Mouse (Mus musculus) lung, postnatal 36 days (tissue): ENCODE measurements at regions not wholly inside any gene's neighbourhood (a gene's known extent, or its start where the extent isn't known, plus 50 kb on each side); places are given as distances from the start of the nearest gene placed in this dataset.

Experiments used
- DNase-seq: peaks from one replicate; pipeline ENCODE4 v3.0.0; 2022; ENCODE audit warnings: mixed read lengths

DNA sequence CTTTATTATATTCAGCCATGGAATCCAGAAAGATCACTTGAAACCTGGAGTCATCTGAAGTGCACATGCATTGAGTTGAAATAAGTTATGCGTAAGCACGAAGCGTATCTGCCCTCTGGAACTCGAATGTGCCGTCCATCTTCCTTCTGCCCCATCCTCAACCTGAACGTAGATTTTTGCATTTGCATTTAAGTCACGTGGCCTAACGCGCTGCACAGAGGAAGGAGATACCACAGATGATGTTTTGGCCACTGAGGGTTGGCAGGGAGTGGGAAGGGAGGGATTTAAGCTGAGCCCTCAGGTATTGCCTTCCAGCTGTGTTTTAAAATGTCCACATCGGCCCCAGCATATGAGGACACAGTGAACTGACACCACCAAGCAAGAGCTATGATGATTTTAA, 63.6 kb upstream of the Runx1 start:
- DNase-seq: no peak

DNA sequence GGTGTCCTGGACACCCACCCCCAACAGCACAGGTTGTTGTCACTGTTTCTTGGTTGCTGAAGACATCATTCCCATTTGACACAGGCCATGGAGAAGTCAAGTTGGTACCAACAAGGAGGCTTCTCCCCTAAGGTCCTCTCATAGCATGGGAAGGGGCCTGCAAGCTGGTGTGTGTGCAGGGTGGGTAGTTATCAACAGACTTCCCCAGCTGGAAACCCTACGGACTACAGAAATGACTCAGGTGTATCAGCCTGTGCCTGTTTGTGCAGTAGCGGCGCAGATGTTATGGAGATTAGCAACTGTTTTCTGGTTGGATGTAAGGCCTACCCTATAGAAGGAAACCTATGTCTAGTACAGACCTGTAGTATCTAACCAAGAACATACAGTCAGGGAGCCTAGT, 60.3 kb upstream of the Runx1 start:
- no peak for DNase-seq

GRCm38 (mm10) chr16:92883821-92884272, 57.9 kb upstream of the Runx1 start:
- no peak for DNase-seq

- DNase-seq: no peak
Observed at GRCm38 (mm10) chr16:92880356-92881043, 54.6 kb upstream of the Runx1 start.

- no peak for DNase-seq
Observed at GRCm38 (mm10) chr16:92878081-92878480, 52.1 kb upstream of the Runx1 start.
